In the genomic region with DNA sequence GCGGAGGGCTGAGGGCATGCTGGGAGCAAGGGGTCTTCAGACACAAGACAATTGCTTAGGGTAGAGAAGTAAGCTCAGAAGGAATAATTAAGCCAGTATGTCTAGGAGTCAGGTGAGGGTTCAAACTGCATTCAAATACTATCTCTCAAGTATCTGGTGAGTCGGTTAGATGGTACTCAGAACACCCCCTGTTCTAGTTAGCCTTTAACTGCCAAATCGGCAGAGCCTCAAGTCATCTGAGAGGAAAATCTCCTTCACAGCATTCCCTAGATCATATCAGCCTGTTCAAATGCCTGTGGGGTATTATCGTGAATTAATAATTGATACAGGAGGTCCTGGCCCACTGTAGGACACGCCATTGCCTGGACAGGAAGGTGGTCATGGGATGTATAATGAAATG, we compare ENCODE assay signal across 21 mouse cellular contexts. TPM values are rescaled to one million over a fixed set of nuclear protein-coding genes. Genes with fewer than 3 reads are reported as not detected.
A peak's percentile ranks its signal among the peaks of the same experiment; 100 is the strongest.
DNase-seq lines count a peak whose midpoint lies in the region; ATAC-seq and TF ChIP-seq lines count a peak whose summit lies in the region.
"Had no signal": no experiment of that assay in that cellular context is flagged by ENCODE, and none has a peak within 500 bp of the region (broad histone marks: within the 10 kb centered on the region; RNA-seq: fewer than 3 reads in every experiment).

No protein-coding gene starts in this region.

- no peak overlapping the region for H3K4me2 ChIP-seq in kidney, postnatal 0 days (ENCODE audit: low read length)
- no peak overlapping the region for H3K4me2 ChIP-seq in kidney, embryonic 14.5 days (replicated peaks; ENCODE audit: low read depth, low read length)
- H3K4me2 ChIP-seq: heart, embryonic 12.5 days; heart, embryonic 15.5 days; hindbrain, embryonic 13.5 days had no signal

- no peaks in the 10 kb centered on the region for H3K27me3 ChIP-seq in kidney, postnatal 0 days (ENCODE audit: insufficient read depth, low read length)
- H3K27me3 ChIP-seq in kidney, embryonic 14.5 days (ENCODE audit: control insufficient read depth, insufficient read depth, low read length): no peaks in the 10 kb centered on the region
- H3K27me3 ChIP-seq: heart, embryonic 12.5 days; heart, embryonic 15.5 days; hindbrain, embryonic 13.5 days had no signal

- H3K4me1 ChIP-seq in kidney, postnatal 0 days (replicated peaks; ENCODE audit: insufficient read depth, low read length): peaks cover 22% of the 10 kb centered on the region; the same call in 1 of the 2 replicates
- H3K4me1 ChIP-seq in kidney, embryonic 14.5 days (ENCODE audit: control insufficient read depth, insufficient read depth, low read length): peaks cover 31% of the 10 kb centered on the region
- H3K4me1 ChIP-seq: hindbrain, embryonic 13.5 days had no signal

- H3K9me3 ChIP-seq in kidney, postnatal 0 days (replicated peaks; ENCODE audit: low read length): no peaks in the 10 kb centered on the region
- no peaks in the 10 kb centered on the region for H3K9me3 ChIP-seq in kidney, embryonic 14.5 days (ENCODE audit: control insufficient read depth, low read length)
- H3K9me3 ChIP-seq: heart, embryonic 12.5 days; heart, embryonic 15.5 days; hindbrain, embryonic 10.5 days; hindbrain, embryonic 13.5 days had no signal

- no peaks in the 10 kb centered on the region for H3K36me3 ChIP-seq in kidney, postnatal 0 days (ENCODE audit: insufficient read depth, low read length)
- H3K36me3 ChIP-seq in kidney, embryonic 14.5 days (ENCODE audit: control insufficient read depth, insufficient read depth, low read length): no peaks in the 10 kb centered on the region
- H3K36me3 ChIP-seq: heart, embryonic 12.5 days; heart, embryonic 15.5 days; hindbrain, embryonic 10.5 days; hindbrain, embryonic 13.5 days had no signal

- peak overlapping the region; percentile 92 for H3K27ac ChIP-seq in gastrocnemius, adult 2 months
- peak overlapping the region; percentile 91 for H3K27ac ChIP-seq in kidney, postnatal 0 days
- no peak overlapping the region; the same call in 1 of the 2 replicates for H3K27ac ChIP-seq in kidney, embryonic 14.5 days (ENCODE audit: low read depth, low read length)
- H3K27ac ChIP-seq: heart, embryonic 15.5 days; hindbrain, embryonic 10.5 days; hindbrain, embryonic 13.5 days had no signal

- H3K9ac ChIP-seq in kidney, postnatal 0 days (ENCODE audit: low read depth, low read length): no peak overlapping the region
- H3K9ac ChIP-seq in kidney, embryonic 14.5 days (ENCODE audit: low read depth, low read length): no peak overlapping the region
- H3K9ac ChIP-seq: forebrain, postnatal 0 days; heart, embryonic 12.5 days; heart, embryonic 15.5 days; hindbrain, embryonic 13.5 days had no signal

- no peak overlapping the region for H3K4me3 ChIP-seq in gastrocnemius, adult 2 months
- H3K4me3 ChIP-seq in kidney, postnatal 0 days (replicated peaks; ENCODE audit: low read depth, low read length): no peak overlapping the region
- no peak overlapping the region for H3K4me3 ChIP-seq in kidney, embryonic 14.5 days (ENCODE audit: low read length)
- H3K4me3 ChIP-seq: heart, embryonic 12.5 days; heart, embryonic 15.5 days; hindbrain, embryonic 10.5 days; hindbrain, embryonic 13.5 days had no signal

- intact Hi-C loops in gastrocnemius, adult 2 months (cut with DNase I): loop anchor here (5.0 kb wide), 2 partner anchors 45 to 90 kb away; no protein-coding TSS in a partner anchor
- intact Hi-C loops in gastrocnemius, postnatal 36 days (cut with DNase I): loop anchor here (5.0 kb wide), 2 partner anchors 45 to 120 kb away; no protein-coding TSS in a partner anchor

- WGBS in kidney, postnatal 0 days: 69% methylated on average over 5 of the region's 5 CpGs
- 86% methylated on average over 5 of the region's 5 CpGs for WGBS in kidney, embryonic 14.5 days

- no peak for TF ChIP-seq CTCF in gastrocnemius, adult 2 months (IDR thresholded peaks at IDR 0.05)
- TF ChIP-seq CTCF in kidney, postnatal 0 days (IDR thresholded peaks at IDR 0.05; ENCODE audit: low read depth): no peak

- ATAC-seq in kidney, postnatal 0 days (replicated peaks; ENCODE audit: low FRiP score, low read depth): no peak
- no peak for ATAC-seq in kidney, embryonic 14.5 days (ENCODE audit: low FRiP score, low TSS enrichment)
- ATAC-seq: activated CD4-positive, CD25-positive, alpha-beta regulatory T cell, adult 4 months; forebrain, embryonic 14.5 days; forebrain, postnatal 0 days; hindbrain, embryonic 16.5 days had no signal

- no peak for DNase-seq in gastrocnemius, adult 2 months
- no peak for DNase-seq in gastrocnemius, postnatal 36 days
- peak; percentile 53 for DNase-seq in kidney, adult 9 months
- no peak for DNase-seq in kidney, adult 18-20 months
- no peak for DNase-seq in kidney, postnatal 0 days (ENCODE audit: low spot score)
- DNase-seq: adrenal gland, adult 8-10 months; cerebellum, adult 18-20 months; cerebellum, adult 9-10 months; cerebellum, postnatal 14 days; forebrain, postnatal 0 days; gastrocnemius, postnatal 25 days; heart, postnatal 10 days; heart, postnatal 36 days had no signal

RNA-seq across cellular contexts. Expression of a gene that starts 23.9 kb away (rescaled TPM):
- total RNA-seq in gastrocnemius, adult 2 months (2021): 10 to 100 TPM; 28.6 to 81.6 TPM
- total RNA-seq in gastrocnemius, postnatal 36 days (2021): 10 to 100 TPM; 26.5 to 30.1 TPM
- polyA plus RNA-seq in kidney, postnatal 0 days (2015; fragmentation: Nextera tagmentation; extraction: Ambion mirVana): 15.6 and 16.2 TPM in 2 replicates
- 11.6 and 14.6 TPM in 2 replicates for polyA plus RNA-seq in kidney, embryonic 14.5 days (2014; fragmentation: Nextera tagmentation; extraction: Ambion mirVana)
